Mouse (Mus musculus) limb, embryonic 13.5 days (tissue): ENCODE measurements around the gene Cdsn. TPM values are rescaled to one million over a fixed set of nuclear protein-coding genes. Genes with fewer than 3 reads are reported as not detected.

Experiments
- ATAC-seq: fragments of 200-750 bp; cut with Nextera tagmentation; 2 replicates; pipeline ENCODE4 v1.8.0; 2017; ENCODE audit warnings: low read depth, moderate number of reproducible peaks, moderate TSS enrichment; ENCODE audit not compliant: low FRiP score
- H3K27ac ChIP-seq: fragments of 300-500 bp; sonication (generic); 2 replicates; pipeline ENCODE4 v1.5.1; 2015; ENCODE audit warnings: inconsistent platforms, mild to moderate bottlenecking, moderate library complexity
- H3K27me3 ChIP-seq: fragments of 300-500 bp; sonication (generic); 2 replicates; pipeline ENCODE4 v1.6.1; 2015; ENCODE audit warnings: mild to moderate bottlenecking, inconsistent platforms
- H3K36me3 ChIP-seq: fragments of 300-500 bp; sonication (generic); 2 replicates; pipeline ENCODE4 v1.6.1; 2015; ENCODE audit warnings: inconsistent platforms, mild to moderate bottlenecking, moderate library complexity
- H3K4me1 ChIP-seq: fragments of 300-500 bp; sonication (generic); 2 replicates; pipeline ENCODE4 v1.6.1; 2015; ENCODE audit warnings: inconsistent platforms
- H3K4me2 ChIP-seq: fragments of 300-500 bp; sonication (generic); replicated peaks from 2 replicates; pipeline ENCODE4 v1.6.1; 2015; ENCODE audit warnings: inconsistent platforms, mild to moderate bottlenecking, moderate library complexity
- H3K4me3 ChIP-seq: fragments of 300-500 bp; sonication (generic); 2 replicates; pipeline ENCODE4 v1.5.1; 2015; ENCODE audit warnings: moderate library complexity, mild to moderate bottlenecking, inconsistent platforms
- H3K9ac ChIP-seq: fragments of 300-500 bp; sonication (generic); 2 replicates; pipeline ENCODE4 v1.6.1; 2015; ENCODE audit warnings: mild to moderate bottlenecking, inconsistent platforms
- H3K9me3 ChIP-seq: fragments of 300-500 bp; sonication (generic); 2 replicates; pipeline ENCODE4 v1.6.1; 2016; ENCODE audit warnings: inconsistent platforms
- WGBS: fragments of 180-500 bp; shearing (Covaris S2); methylation state at CpG from one replicate; pipeline ENCODE4 v1.1.7; 2015; 5-methylcytosine and 5-hydroxymethylcytosine counted together
- polyA plus RNA-seq: library from polyadenylated mRNA; unstranded; fragments of >200 nt; fragmentation: Nextera tagmentation; extraction: Ambion mirVana; gene quantifications from 2 replicates; pipeline ENCODE4 v1.2.1, GENCODE M21; 2015

Gene Cdsn
- polyA plus RNA-seq, 1 experiment from 2014 or later = 0.06 TPM

DNA sequence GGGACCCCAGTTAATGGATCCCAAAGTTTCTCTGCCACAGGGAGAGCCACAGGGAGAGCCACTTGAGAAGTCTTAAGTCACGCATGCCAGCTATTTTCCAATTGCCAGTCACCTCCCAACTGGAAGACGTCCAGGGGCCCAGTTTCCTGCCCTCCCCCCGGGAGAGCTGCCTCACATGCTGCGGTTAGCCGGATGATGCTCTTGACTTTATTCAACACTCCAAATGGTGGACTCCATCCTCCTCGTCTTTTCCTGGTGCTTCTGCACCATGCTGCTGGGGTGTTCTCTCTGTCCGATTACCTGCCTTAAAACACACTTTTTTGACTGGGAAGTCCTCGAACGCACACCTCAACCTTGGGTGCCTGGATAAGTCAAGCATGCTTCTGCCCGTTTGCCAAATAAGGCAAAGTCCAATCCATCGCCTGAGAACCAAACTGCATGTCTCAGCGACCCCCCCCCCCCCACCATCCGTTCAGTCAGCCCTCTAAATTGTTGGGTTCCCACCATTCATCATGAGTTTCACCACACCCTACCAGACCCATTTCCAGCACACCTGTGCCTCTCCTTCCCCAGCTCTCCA lies 4.3 kb downstream of the Cdsn start:
- Histone ChIP-seq H3K27ac (no peak overlapping the region), H3K4me1 (no peaks in the 10 kb centered on the region), H3K9ac (no peak overlapping the region), H3K36me3 (no peaks in the 10 kb centered on the region), H3K9me3 (no peaks in the 10 kb centered on the region), H3K4me3 (no peak overlapping the region), H3K27me3 (no peaks in the 10 kb centered on the region), H3K4me2 (no peak overlapping the region)
- ATAC-seq = no peak
- WGBS = 90% methylated on average over 13 of the region's 13 CpGs

DNA sequence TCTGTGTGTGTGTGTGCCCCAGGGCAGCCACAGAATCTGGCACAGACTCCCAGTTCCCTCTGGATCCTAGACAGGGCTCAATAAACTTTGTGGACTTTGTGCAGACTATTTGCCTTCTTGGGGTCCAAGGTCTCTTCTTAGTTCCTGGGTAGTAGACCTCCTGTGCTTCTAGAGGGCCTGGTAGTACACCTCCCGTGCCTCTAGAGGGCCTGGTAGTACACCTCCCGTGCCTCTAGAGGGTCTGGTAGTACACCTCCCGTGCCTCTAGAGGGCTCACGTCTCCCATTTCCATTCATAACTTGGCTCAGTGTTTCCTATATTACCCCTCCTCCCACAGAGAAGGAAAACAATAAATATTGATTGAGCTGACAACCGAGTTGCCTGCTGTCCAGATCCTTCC lies 4.9 kb downstream of the Cdsn start:
- H3K4me1 ChIP-seq = no peaks in the 10 kb centered on the region
- H3K9ac ChIP-seq = no peak overlapping the region
- no peaks in the 10 kb centered on the region for H3K27me3 ChIP-seq
- H3K36me3 ChIP-seq = no peaks in the 10 kb centered on the region
- H3K27ac ChIP-seq = no peak overlapping the region
- H3K9me3 ChIP-seq = no peaks in the 10 kb centered on the region
- 32% methylated on average over 5 of the region's 5 CpGs for WGBS
- no peak overlapping the region for H3K4me3 ChIP-seq
- no peak overlapping the region for H3K4me2 ChIP-seq
- no peak for ATAC-seq

DNA sequence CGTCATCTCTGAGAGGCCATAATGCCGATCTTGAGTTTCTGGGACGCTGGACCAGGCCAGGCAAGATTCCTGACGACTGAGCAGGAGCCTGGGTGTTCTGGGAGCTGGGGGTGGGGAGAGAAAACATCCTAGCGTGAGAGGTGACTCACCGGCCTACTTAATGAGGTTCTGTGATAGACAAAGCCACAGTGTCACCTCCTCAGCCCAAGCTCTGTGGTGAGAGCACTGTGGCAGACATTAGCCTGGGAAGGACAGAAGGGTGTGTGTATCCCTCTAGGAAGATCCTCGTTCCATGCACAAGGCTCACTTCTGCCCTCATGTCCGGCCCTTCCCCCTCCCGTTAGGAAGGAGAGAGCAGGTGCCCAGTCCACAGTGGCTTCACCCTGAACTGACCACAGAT lies 5.4 kb downstream of the Cdsn start:
- no peak for ATAC-seq
- no peaks in the 10 kb centered on the region for H3K9me3 ChIP-seq
- no peak overlapping the region for H3K4me3 ChIP-seq
- H3K4me2 ChIP-seq = no peak overlapping the region
- 75% methylated on average over 9 of the region's 9 CpGs for WGBS
- no peak overlapping the region for H3K9ac ChIP-seq
- no peaks in the 10 kb centered on the region for H3K36me3 ChIP-seq
- H3K4me1 ChIP-seq = no peaks in the 10 kb centered on the region
- H3K27ac ChIP-seq = no peak overlapping the region
- no peaks in the 10 kb centered on the region for H3K27me3 ChIP-seq

DNA sequence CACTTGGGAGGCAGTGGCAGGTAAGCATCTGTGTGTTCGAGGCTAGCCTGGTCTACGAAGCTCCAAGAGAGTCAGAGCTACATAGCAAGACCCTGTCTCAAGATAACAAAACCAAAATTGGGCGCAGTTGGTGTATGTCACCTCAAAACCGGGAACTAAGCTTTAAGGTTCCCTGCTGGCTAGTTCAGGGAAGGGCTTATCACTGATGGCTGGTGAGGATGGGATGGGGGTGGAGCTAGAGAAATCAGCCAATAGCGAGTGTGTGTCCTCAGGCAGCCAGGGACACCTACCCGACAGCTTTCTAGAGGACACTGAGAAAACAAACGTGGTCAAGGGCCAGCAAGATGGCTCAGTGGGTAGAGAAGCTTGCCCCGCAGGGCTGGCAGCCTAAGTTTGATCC lies 6.3 kb downstream of the Cdsn start:
- 62% methylated on average over 8 of the region's 8 CpGs for WGBS
- Histone ChIP-seq H3K27ac (no peak overlapping the region), H3K4me2 (no peak overlapping the region), H3K4me1 (no peaks in the 10 kb centered on the region), H3K4me3 (no peak overlapping the region), H3K36me3 (no peaks in the 10 kb centered on the region), H3K9me3 (no peaks in the 10 kb centered on the region), H3K27me3 (no peaks in the 10 kb centered on the region), H3K9ac (no peak overlapping the region)
- no peak for ATAC-seq

DNA sequence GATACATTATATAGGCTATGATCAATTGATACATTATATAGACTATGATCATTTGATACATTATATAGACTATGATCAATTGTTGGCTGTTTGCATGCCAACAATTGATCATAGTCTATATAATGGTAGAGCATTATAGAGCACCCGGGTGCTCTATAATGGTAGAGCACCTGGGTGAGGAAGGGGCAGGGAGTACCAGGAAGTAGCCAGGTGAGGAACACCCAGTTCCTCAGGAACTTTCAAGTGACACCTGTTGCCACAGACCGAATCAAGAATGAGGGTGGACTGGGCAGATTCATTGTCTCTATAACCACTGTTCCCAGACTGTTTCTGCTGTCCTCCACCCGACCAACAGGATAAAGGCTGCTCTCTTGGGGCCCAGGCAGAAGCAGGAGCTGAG lies 15.2 kb downstream of the Cdsn start, which contains the start of gene 2300002M23Rik:
2300002M23Rik (plus strand) TSS at position 301 of the 400 bp plus-strand sequence.
- H3K9ac ChIP-seq = no peak within 1 kb of the TSS
- no peaks in the 10 kb centered on the region for H3K36me3 ChIP-seq
- no peak within 1 kb of the TSS for H3K4me2 ChIP-seq
- ATAC-seq = no peak
- no peak within 1 kb of the TSS for H3K4me3 ChIP-seq
- no peak within 1 kb of the TSS for H3K27ac ChIP-seq
- peaks cover 10% of the 10 kb centered on the region for H3K4me1 ChIP-seq
- WGBS = 51% methylated on average over 3 of the region's 3 CpGs
- peaks cover 47% of the 10 kb centered on the region for H3K27me3 ChIP-seq
- H3K9me3 ChIP-seq = no peaks in the 10 kb centered on the region

DNA sequence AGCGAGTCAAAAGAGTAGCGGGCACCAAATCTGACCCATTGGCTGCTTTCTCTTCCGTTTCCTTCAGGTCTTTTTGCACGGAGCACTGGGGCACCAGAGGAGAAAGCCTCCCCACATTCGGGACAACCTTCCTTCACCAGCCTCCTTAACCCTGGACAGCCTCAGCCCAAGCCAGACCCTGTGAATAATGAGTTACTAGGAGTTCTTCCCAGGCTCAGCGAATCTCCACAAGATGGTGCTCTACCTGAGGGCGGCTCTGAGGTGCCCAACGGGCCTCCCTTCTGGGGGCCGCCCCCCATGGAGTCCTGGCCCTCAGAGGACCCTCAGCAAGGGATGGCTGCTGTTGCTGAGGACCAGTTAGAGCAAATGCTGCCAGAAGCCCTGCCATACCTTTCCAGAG lies 15.8 kb downstream of the Cdsn start:
- H3K4me1 ChIP-seq = peaks cover 10% of the 10 kb centered on the region
- no peaks in the 10 kb centered on the region for H3K9me3 ChIP-seq
- no peak overlapping the region for H3K4me3 ChIP-seq
- no peaks in the 10 kb centered on the region for H3K36me3 ChIP-seq
- no peak overlapping the region for H3K4me2 ChIP-seq
- H3K27me3 ChIP-seq = peaks cover 47% of the 10 kb centered on the region
- no peak overlapping the region for H3K27ac ChIP-seq
- WGBS = 21% methylated on average over 9 of the region's 9 CpGs
- ATAC-seq = no peak
- H3K9ac ChIP-seq = no peak overlapping the region

DNA sequence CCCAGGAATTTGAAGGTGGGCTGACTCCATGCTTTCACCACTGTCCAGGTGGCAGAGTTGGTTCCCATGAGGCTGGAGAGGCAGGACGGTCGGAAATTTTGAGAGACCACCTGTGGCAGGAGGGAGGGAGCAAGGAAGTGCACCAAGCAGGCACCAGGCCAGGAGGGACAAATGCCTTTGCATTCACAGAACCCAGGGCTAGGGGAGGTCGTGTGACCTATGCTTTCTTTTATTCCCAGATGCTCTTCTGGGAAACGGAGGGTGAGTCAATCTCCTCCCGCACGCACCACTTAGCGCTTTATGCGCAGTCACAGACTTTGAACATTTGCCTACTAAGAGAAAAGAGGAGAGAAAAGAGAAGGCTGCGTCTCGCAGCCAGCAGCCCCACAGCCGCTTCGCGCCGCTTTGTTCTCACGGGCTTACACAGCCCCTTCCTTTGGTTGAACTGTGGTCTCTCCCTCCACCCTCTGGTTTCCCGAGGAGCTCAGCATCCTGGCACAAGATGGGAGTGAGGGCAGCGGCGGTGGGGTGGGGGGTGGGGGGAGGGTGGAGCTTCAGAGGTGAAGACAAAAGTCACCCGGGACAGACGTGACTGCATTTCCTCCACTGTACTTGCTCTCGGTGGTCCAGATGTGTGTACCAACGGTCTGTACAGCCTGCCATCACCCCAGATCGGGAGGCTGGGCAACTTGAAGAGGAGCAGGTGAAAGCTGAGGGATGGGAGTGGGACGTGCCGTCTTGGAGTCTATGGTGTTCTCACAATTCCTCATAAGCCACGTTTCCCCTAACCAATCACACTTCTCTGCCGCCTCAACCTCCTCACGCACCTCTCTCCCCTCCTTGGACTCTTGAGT lies 17.4 kb downstream of the Cdsn start:
- Histone ChIP-seq H3K36me3 (no peaks in the 10 kb centered on the region), H3K9ac (peak overlapping the region; percentile 51), H3K27ac (no peak overlapping the region), H3K4me2 (peak overlapping the region; percentile 62), H3K4me3 (peak overlapping the region; percentile 32), H3K9me3 (no peaks in the 10 kb centered on the region), H3K4me1 (peaks cover 10% of the 10 kb centered on the region), H3K27me3 (peaks cover 45% of the 10 kb centered on the region)
- 3% methylated on average over 28 of the region's 28 CpGs for WGBS
- ATAC-seq = 0 out of 2 replicates have a peak, but pooled peaks have one; percentile 54

DNA sequence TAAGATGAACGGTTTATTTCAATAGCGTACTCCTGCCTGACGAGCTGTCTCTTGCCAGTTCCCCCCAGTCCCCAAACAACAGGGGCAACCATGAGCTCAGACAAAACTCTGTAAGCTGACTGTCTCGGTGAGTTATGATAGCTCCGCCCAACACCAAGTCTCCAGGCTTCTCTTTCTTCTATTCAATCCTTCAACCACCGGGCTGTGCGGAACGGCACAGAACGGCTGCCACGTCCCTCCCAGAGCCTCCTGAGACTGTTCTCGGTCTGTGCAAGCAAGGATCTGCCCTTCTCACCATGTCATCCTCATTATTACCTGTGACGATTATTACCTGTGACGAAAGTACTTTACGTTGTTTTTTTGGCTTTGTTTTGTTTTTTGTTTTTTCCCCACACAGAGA lies 18.9 kb downstream of the Cdsn start:
- no peaks in the 10 kb centered on the region for H3K36me3 ChIP-seq
- H3K27ac ChIP-seq = no peak overlapping the region
- H3K9ac ChIP-seq = no peak overlapping the region
- WGBS = 83% methylated on average over 14 of the region's 14 CpGs
- peaks cover 10% of the 10 kb centered on the region for H3K4me1 ChIP-seq
- no peak overlapping the region for H3K4me3 ChIP-seq
- ATAC-seq = no peak
- H3K9me3 ChIP-seq = no peaks in the 10 kb centered on the region
- H3K27me3 ChIP-seq = peaks cover 54% of the 10 kb centered on the region
- H3K4me2 ChIP-seq = no peak overlapping the region

DNA sequence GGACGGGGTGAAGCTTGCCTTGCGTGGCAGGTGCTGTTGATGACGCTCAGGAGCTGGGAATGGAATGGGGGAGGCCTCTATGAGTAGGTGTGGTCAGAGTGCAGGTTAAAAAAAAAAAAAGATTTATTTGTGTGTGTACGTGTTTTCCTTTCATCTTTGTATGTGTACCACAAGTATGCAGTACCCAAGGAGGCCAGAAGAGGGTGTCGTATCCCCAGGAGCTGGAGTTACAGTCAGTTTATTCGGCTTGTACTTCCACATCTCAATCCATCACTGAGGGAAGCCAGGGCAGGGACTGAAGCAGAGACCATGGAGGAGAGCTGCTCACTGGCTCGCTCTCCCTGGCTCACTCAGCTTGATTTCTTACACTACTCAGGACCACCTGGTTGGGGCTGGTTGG lies 19.5 kb downstream of the Cdsn start:
- WGBS = 94% methylated on average over 7 of the region's 7 CpGs
- Histone ChIP-seq H3K9ac (no peak overlapping the region), H3K36me3 (no peaks in the 10 kb centered on the region), H3K27ac (no peak overlapping the region), H3K4me1 (peaks cover 10% of the 10 kb centered on the region), H3K27me3 (peaks cover 52% of the 10 kb centered on the region), H3K9me3 (no peaks in the 10 kb centered on the region), H3K4me2 (no peak overlapping the region), H3K4me3 (no peak overlapping the region)
- ATAC-seq = no peak

DNA sequence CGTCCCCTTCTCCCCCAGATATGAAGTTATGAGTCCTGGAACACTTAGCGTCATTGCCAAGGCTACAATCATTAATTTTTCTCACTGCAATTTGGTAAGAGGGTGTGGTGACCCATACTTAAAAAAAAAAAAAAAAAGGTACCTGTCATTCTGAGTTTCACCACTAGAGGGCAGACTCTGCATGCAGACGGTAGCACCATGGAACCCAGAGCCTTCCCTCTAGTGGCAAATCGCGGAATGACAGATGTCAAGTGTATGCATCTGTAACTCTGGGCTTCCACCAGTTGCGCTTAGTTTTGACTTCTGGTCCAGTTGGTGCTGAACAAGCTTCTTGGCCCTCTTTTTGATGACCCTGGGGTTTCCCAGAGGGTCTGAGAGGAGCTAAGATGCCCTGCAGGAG lies 26.3 kb downstream of the Cdsn start:
- ATAC-seq = no peak
- no peaks in the 10 kb centered on the region for H3K4me1 ChIP-seq
- H3K27me3 ChIP-seq = peaks cover 24% of the 10 kb centered on the region
- no peaks in the 10 kb centered on the region for H3K9me3 ChIP-seq
- H3K4me2 ChIP-seq = no peak overlapping the region
- no peak overlapping the region for H3K27ac ChIP-seq
- H3K36me3 ChIP-seq = no peaks in the 10 kb centered on the region
- H3K9ac ChIP-seq = no peak overlapping the region
- H3K4me3 ChIP-seq = no peak overlapping the region
- 19% methylated on average over 6 of the region's 6 CpGs for WGBS

DNA sequence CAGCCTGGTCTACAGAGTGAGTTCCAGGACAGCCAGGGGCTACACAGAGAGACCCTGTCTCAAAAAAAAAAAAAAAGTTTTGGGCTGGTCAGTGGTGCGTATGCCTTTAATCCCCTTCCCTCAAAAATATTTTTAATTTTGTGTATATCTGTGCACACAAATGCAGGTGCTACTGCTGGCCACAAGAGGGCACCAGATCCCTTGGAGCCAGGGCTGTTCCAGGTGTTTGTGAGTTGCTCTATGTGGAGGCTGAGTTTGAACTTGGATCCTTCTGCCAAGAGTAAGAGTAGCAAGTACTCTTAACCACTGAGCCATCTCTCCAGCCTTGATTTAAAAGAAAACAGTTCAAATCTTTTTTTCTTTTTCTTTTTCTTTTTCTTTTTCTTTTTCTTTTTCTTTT lies 31.0 kb downstream of the Cdsn start:
- 95% methylated on average over 1 of the region's 1 CpGs for WGBS

DNA sequence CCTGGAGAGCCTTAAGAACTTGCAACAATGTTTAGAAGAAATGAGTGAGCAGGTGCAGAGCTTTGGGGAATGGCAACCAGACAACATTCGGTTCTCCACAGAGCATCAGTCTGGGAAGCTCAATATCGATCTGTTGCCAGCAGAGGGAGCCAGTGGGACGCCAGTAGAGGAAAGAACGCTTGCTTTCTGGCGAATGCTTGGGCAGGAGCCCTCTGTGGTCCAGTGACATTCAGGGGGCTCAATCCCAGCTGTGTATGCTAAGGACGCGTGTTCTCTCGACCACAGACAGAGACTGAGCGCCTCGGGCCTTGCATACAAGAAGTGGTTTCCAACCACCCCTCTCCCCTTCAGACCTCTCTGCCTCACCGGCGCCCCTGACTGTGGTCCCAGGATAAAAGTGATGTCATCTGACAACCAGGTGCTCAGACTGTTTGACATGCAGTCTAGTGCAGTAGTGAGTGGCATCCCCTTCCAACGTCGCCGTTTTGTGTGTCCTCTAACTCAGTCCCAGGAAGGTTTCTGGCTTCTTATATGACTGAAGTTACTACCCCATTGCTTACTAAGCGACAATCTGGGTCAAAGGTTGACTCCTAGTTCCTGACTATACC lies 32.5 kb downstream of the Cdsn start:
- Histone ChIP-seq H3K4me1 (no peaks in the 10 kb centered on the region), H3K4me3 (no peak overlapping the region), H3K36me3 (no peaks in the 10 kb centered on the region), H3K9ac (no peak overlapping the region), H3K27ac (no peak overlapping the region), H3K9me3 (peaks cover 3% of the 10 kb centered on the region; the same call in 1 of the 2 replicates), H3K4me2 (peak overlapping the region; percentile 47), H3K27me3 (no peaks in the 10 kb centered on the region)
- 20% methylated on average over 16 of the region's 16 CpGs for WGBS
- ATAC-seq = 0 out of 2 replicates have a peak, but pooled peaks have one; percentile 32

More for the DNA sequence above, 31.0 kb downstream of the Cdsn start:
- no peak for ATAC-seq
- H3K36me3 ChIP-seq = no peaks in the 10 kb centered on the region
- no peaks in the 10 kb centered on the region for H3K4me1 ChIP-seq
- no peak overlapping the region for H3K9ac ChIP-seq
- H3K27ac ChIP-seq = no peak overlapping the region
- H3K27me3 ChIP-seq = no peaks in the 10 kb centered on the region
- no peak overlapping the region for H3K4me2 ChIP-seq
- H3K4me3 ChIP-seq = no peak overlapping the region
- H3K9me3 ChIP-seq = peaks cover 3% of the 10 kb centered on the region; the same call in 1 of the 2 replicates
